Mouse (Mus musculus) limb, embryonic 15.5 days (tissue): ENCODE data around the gene Rnf169. TPM values are rescaled to one million over a fixed set of nuclear protein-coding genes. Genes with fewer than 3 reads are reported as not detected.

Experiments
- ATAC-seq: fragments of 200-750 bp; cut with Nextera tagmentation; 2 replicates; pipeline ENCODE4 v1.8.0; 2017; ENCODE audit warnings: low read depth, moderate TSS enrichment; ENCODE audit not compliant: insufficient number of reproducible peaks, low FRiP score, low TSS enrichment
- H3K27ac ChIP-seq: fragments of 300-500 bp; sonication (generic); 2 replicates; pipeline ENCODE4 v1.5.1; 2015; ENCODE audit warnings: moderate library complexity, mild to moderate bottlenecking, inconsistent platforms
- H3K27me3 ChIP-seq: fragments of 300-500 bp; sonication (generic); 2 replicates; pipeline ENCODE4 v1.6.1; 2015; ENCODE audit warnings: inconsistent platforms
- H3K36me3 ChIP-seq: fragments of 300-500 bp; sonication (generic); 2 replicates; pipeline ENCODE4 v1.6.1; 2015; ENCODE audit warnings: inconsistent platforms
- H3K4me1 ChIP-seq: fragments of 300-500 bp; sonication (generic); 2 replicates; pipeline ENCODE4 v1.6.1; 2015; ENCODE audit warnings: inconsistent platforms
- H3K4me2 ChIP-seq: fragments of 300-500 bp; sonication (generic); 2 replicates; pipeline ENCODE4 v1.6.1; 2015; ENCODE audit warnings: mild to moderate bottlenecking, inconsistent platforms
- H3K4me3 ChIP-seq: fragments of 300-500 bp; sonication (generic); 2 replicates; pipeline ENCODE4 v1.5.1; 2015; ENCODE audit warnings: mild to moderate bottlenecking, inconsistent platforms
- H3K9ac ChIP-seq: fragments of 300-500 bp; sonication (generic); 2 replicates; pipeline ENCODE4 v1.6.1; 2015; ENCODE audit warnings: inconsistent platforms
- H3K9me3 ChIP-seq: fragments of 300-500 bp; sonication (generic); 2 replicates; pipeline ENCODE4 v1.6.1; 2016; ENCODE audit warnings: inconsistent platforms
- WGBS: fragments of 180-500 bp; shearing (Covaris S2); methylation state at CpG from one replicate; pipeline ENCODE4 v1.1.7; 2015; 5-methylcytosine and 5-hydroxymethylcytosine counted together
- polyA plus RNA-seq: library from polyadenylated mRNA; unstranded; fragments of >200 nt; fragmentation: Nextera tagmentation; extraction: Ambion mirVana; gene quantifications from 2 replicates; pipeline ENCODE4 v1.2.1, GENCODE M21; 2015

Rnf169 gene
- polyA plus RNA-seq, 1 experiment from 2014 or later: 5.4 TPM

- Histone ChIP-seq H3K9ac (no peak overlapping the region), H3K9me3 (no peaks in the 10 kb centered on the region), H3K4me3 (no peak overlapping the region), H3K27me3 (no peaks in the 10 kb centered on the region), H3K36me3 (no peaks in the 10 kb centered on the region), H3K27ac (no peak overlapping the region), H3K4me2 (no peak overlapping the region), H3K4me1 (no peaks in the 10 kb centered on the region)
- ATAC-seq: no peak
- WGBS: 39% methylated on average over 3 of the region's 3 CpGs
These were observed 75.7 kb downstream of the Rnf169 start for GRCm38 (mm10) chr7:99904421-99905005.

- Histone ChIP-seq H3K9ac (no peak overlapping the region), H3K4me3 (no peak overlapping the region), H3K27me3 (no peaks in the 10 kb centered on the region), H3K27ac (no peak overlapping the region), H3K9me3 (no peaks in the 10 kb centered on the region), H3K36me3 (no peaks in the 10 kb centered on the region), H3K4me2 (no peak overlapping the region), H3K4me1 (no peaks in the 10 kb centered on the region)
- 65% methylated on average over 11 of the region's 11 CpGs for WGBS
- ATAC-seq: no peak
These were observed 77.2 kb downstream of the Rnf169 start for GRCm38 (mm10) chr7:99902918-99903665.

- H3K4me3 ChIP-seq: no peak overlapping the region
- H3K9ac ChIP-seq: no peak overlapping the region
- no peaks in the 10 kb centered on the region for H3K36me3 ChIP-seq
- 73% methylated on average over 4 of the region's 4 CpGs for WGBS
- ATAC-seq: no peak
- H3K4me2 ChIP-seq: no peak overlapping the region
- no peaks in the 10 kb centered on the region for H3K9me3 ChIP-seq
- no peaks in the 10 kb centered on the region for H3K27me3 ChIP-seq
- no peak overlapping the region for H3K27ac ChIP-seq
- H3K4me1 ChIP-seq: no peaks in the 10 kb centered on the region
These were observed 78.0 kb downstream of the Rnf169 start for GRCm38 (mm10) chr7:99902208-99902607.

- no peak overlapping the region for H3K4me3 ChIP-seq
- H3K4me2 ChIP-seq: no peak overlapping the region
- no peaks in the 10 kb centered on the region for H3K27me3 ChIP-seq
- no peaks in the 10 kb centered on the region for H3K36me3 ChIP-seq
- no peaks in the 10 kb centered on the region for H3K9me3 ChIP-seq
- WGBS: 82% methylated on average over 4 of the region's 4 CpGs
- no peak overlapping the region for H3K27ac ChIP-seq
- no peaks in the 10 kb centered on the region for H3K4me1 ChIP-seq
- no peak overlapping the region for H3K9ac ChIP-seq
- no peak for ATAC-seq
These were observed 83.3 kb downstream of the Rnf169 start for GRCm38 (mm10) chr7:99896905-99897304.

GRCm38 (mm10) chr7:99894478-99894877 is 85.8 kb downstream of the Rnf169 start:
- WGBS: 79% methylated on average over 6 of the region's 6 CpGs

GRCm38 (mm10) chr7:99893967-99894366 is 86.3 kb downstream of the Rnf169 start:
- H3K36me3 ChIP-seq: no peaks in the 10 kb centered on the region
- 84% methylated on average over 3 of the region's 3 CpGs for WGBS
- H3K27ac ChIP-seq: no peak overlapping the region
- no peaks in the 10 kb centered on the region for H3K9me3 ChIP-seq
- no peaks in the 10 kb centered on the region for H3K27me3 ChIP-seq
- no peak overlapping the region for H3K4me2 ChIP-seq
- no peak overlapping the region for H3K9ac ChIP-seq
- H3K4me3 ChIP-seq: no peak overlapping the region
- no peak for ATAC-seq
- H3K4me1 ChIP-seq: 0 out of 2 replicates have a peak, but pooled peaks cover 3% of the 10 kb centered on the region

More at GRCm38 (mm10) chr7:99894478-99894877, 85.8 kb downstream of the Rnf169 start:
- no peak for ATAC-seq
- Histone ChIP-seq H3K4me1 (0 out of 2 replicates have a peak, but pooled peaks cover 3% of the 10 kb centered on the region), H3K9ac (no peak overlapping the region), H3K4me2 (no peak overlapping the region), H3K4me3 (no peak overlapping the region), H3K36me3 (no peaks in the 10 kb centered on the region), H3K27ac (no peak overlapping the region), H3K27me3 (no peaks in the 10 kb centered on the region), H3K9me3 (no peaks in the 10 kb centered on the region)

GRCm38 (mm10) chr7:99892351-99892750 is 87.9 kb downstream of the Rnf169 start:
- H3K4me1 ChIP-seq: 0 out of 2 replicates have a peak, but pooled peaks cover 3% of the 10 kb centered on the region
- no peak for ATAC-seq
- H3K9me3 ChIP-seq: no peaks in the 10 kb centered on the region
- no peak overlapping the region for H3K27ac ChIP-seq
- WGBS: 81% methylated on average over 2 of the region's 2 CpGs
- H3K4me3 ChIP-seq: no peak overlapping the region
- H3K36me3 ChIP-seq: no peaks in the 10 kb centered on the region
- H3K4me2 ChIP-seq: no peak overlapping the region
- H3K9ac ChIP-seq: no peak overlapping the region
- H3K27me3 ChIP-seq: no peaks in the 10 kb centered on the region

GRCm38 (mm10) chr7:99891471-99891870 is 88.8 kb downstream of the Rnf169 start:
- ATAC-seq: no peak
- Histone ChIP-seq H3K27ac (no peak overlapping the region), H3K4me2 (no peak overlapping the region), H3K9ac (no peak overlapping the region), H3K4me3 (no peak overlapping the region), H3K4me1 (0 out of 2 replicates have a peak, but pooled peaks cover 3% of the 10 kb centered on the region), H3K36me3 (no peaks in the 10 kb centered on the region), H3K27me3 (no peaks in the 10 kb centered on the region), H3K9me3 (no peaks in the 10 kb centered on the region)
- 63% methylated on average over 3 of the region's 3 CpGs for WGBS

- WGBS: 49% methylated on average over 3 of the region's 3 CpGs
These were observed 90.0 kb downstream of the Rnf169 start for GRCm38 (mm10) chr7:99890168-99890755.

GRCm38 (mm10) chr7:99889175-99889880 is 90.9 kb downstream of the Rnf169 start:
- H3K9me3 ChIP-seq: no peaks in the 10 kb centered on the region
- no peak overlapping the region for H3K4me3 ChIP-seq
- no peak overlapping the region for H3K27ac ChIP-seq
- H3K4me1 ChIP-seq: 0 out of 2 replicates have a peak, but pooled peaks cover 3% of the 10 kb centered on the region
- H3K9ac ChIP-seq: no peak overlapping the region
- ATAC-seq: no peak
- no peak overlapping the region for H3K4me2 ChIP-seq
- H3K27me3 ChIP-seq: no peaks in the 10 kb centered on the region
- H3K36me3 ChIP-seq: no peaks in the 10 kb centered on the region
- WGBS: 41% methylated on average over 10 of the region's 10 CpGs

More at GRCm38 (mm10) chr7:99890168-99890755, 90.0 kb downstream of the Rnf169 start:
- Histone ChIP-seq H3K36me3 (no peaks in the 10 kb centered on the region), H3K27ac (no peak overlapping the region), H3K4me2 (no peak overlapping the region), H3K27me3 (no peaks in the 10 kb centered on the region), H3K9me3 (no peaks in the 10 kb centered on the region), H3K4me1 (0 out of 2 replicates have a peak, but pooled peaks cover 3% of the 10 kb centered on the region), H3K4me3 (no peak overlapping the region), H3K9ac (no peak overlapping the region)
- ATAC-seq: no peak

GRCm38 (mm10) chr7:99887743-99888142 is 92.5 kb downstream of the Rnf169 start:
- no peak overlapping the region for H3K4me2 ChIP-seq
- 0 out of 2 replicates have a peak, but pooled peaks cover 3% of the 10 kb centered on the region for H3K4me1 ChIP-seq
- no peak for ATAC-seq
- H3K27ac ChIP-seq: no peak overlapping the region
- H3K4me3 ChIP-seq: no peak overlapping the region
- no peaks in the 10 kb centered on the region for H3K36me3 ChIP-seq
- H3K27me3 ChIP-seq: no peaks in the 10 kb centered on the region
- H3K9ac ChIP-seq: no peak overlapping the region
- H3K9me3 ChIP-seq: no peaks in the 10 kb centered on the region
